Mouse (Mus musculus) lung, embryonic 14.5 days (tissue): ENCODE results near the gene 1700024G13Rik. TPM values are rescaled to one million over a fixed set of nuclear protein-coding genes. Genes with fewer than 3 reads are reported as not detected.

ENCODE experiments used
- ATAC-seq: fragments of 200-750 bp; cut with Nextera tagmentation; 2 replicates; pipeline ENCODE4 v1.8.0; 2017; ENCODE audit warnings: mild to moderate bottlenecking, moderate TSS enrichment, moderate library complexity; ENCODE audit not compliant: insufficient read depth
- DNase-seq: peaks from one replicate; pipeline ENCODE4 v3.0.0-alpha.2; 2015
- H3K27ac ChIP-seq: fragments of 300-500 bp; sonication (generic); 2 replicates; pipeline ENCODE4 v1.5.1; 2014; ENCODE audit warnings: low read depth, mild to moderate bottlenecking, moderate library complexity
- H3K27me3 ChIP-seq: fragments of 300-500 bp; sonication (generic); 2 replicates; pipeline ENCODE4 v1.6.1; 2014; ENCODE audit warnings: low read length, control low read depth; ENCODE audit not compliant: insufficient read depth
- H3K36me3 ChIP-seq: fragments of 300-500 bp; sonication (generic); 2 replicates; pipeline ENCODE4 v1.6.1; 2014; ENCODE audit warnings: control low read depth; ENCODE audit not compliant: insufficient read depth
- H3K4me1 ChIP-seq: fragments of 300-500 bp; sonication (generic); 2 replicates; pipeline ENCODE4 v1.6.1; 2014; ENCODE audit warnings: antibody characterized with exemption, control low read depth; ENCODE audit not compliant: insufficient read depth
- H3K4me2 ChIP-seq: fragments of 300-500 bp; sonication (generic); 2 replicates; pipeline ENCODE4 v1.6.1; 2014; ENCODE audit warnings: mild to moderate bottlenecking
- H3K4me3 ChIP-seq: fragments of 300-500 bp; sonication (generic); 2 replicates; pipeline ENCODE4 v1.5.1; 2014; ENCODE audit warnings: low read depth, low read length
- H3K9ac ChIP-seq: fragments of 300-500 bp; sonication (generic); 2 replicates; pipeline ENCODE4 v1.6.1; 2014
- H3K9me3 ChIP-seq: fragments of 300-500 bp; sonication (generic); 2 replicates; pipeline ENCODE4 v1.6.1; 2016; ENCODE audit warnings: low read depth, low read length, control low read depth
- CTCF ChIP-seq: IDR thresholded peaks from 2 replicates; pipeline ENCODE4 v1.5.1; 2016; ENCODE audit warnings: antibody characterized with exemption, low read depth
- WGBS: fragments of 180-500 bp; shearing (Covaris S2); extraction: QIAGEN DNeasy Blood & Tissue Kit; methylation state at CpG from one replicate; pipeline ENCODE4 v1.1.7; 2014; 5-methylcytosine and 5-hydroxymethylcytosine counted together
- polyA plus RNA-seq: library from polyadenylated mRNA; unstranded; fragments of >200 nt; fragmentation: Nextera tagmentation; extraction: Ambion mirVana; gene quantifications from 2 replicates; pipeline ENCODE4 v1.2.1, GENCODE M21; 2014

1700024G13Rik gene
- polyA plus RNA-seq, 1 experiment from 2014 or later: not detected

- TF ChIP-seq CTCF: no peak
- H3K4me3 ChIP-seq: no peak overlapping the region
- H3K9ac ChIP-seq: no peak overlapping the region
- no peaks in the 10 kb centered on the region for H3K36me3 ChIP-seq
- H3K4me2 ChIP-seq: no peak overlapping the region
- no peak for ATAC-seq
- WGBS: 81% methylated on average over 9 of the region's 9 CpGs
- no peaks in the 10 kb centered on the region for H3K9me3 ChIP-seq
- no peaks in the 10 kb centered on the region for H3K27me3 ChIP-seq
- DNase-seq: no peak
- H3K4me1 ChIP-seq: no peaks in the 10 kb centered on the region
- H3K27ac ChIP-seq: no peak overlapping the region
Measured at GRCm38 (mm10) chr14:32327366-32327765, 60.8 kb downstream of the 1700024G13Rik start.

Other genes with a start within 250 kb of the 1700024G13Rik start
- not detected in 2 replicates for gene Msmb, start 246.4 kb downstream of the 1700024G13Rik start, polyA plus RNA-seq
- 105 and 108 TPM in 2 replicates for gene Ncoa4, start 228.5 kb downstream of the 1700024G13Rik start, polyA plus RNA-seq
- gene Timm23, start 186.5 kb downstream of the 1700024G13Rik start, polyA plus RNA-seq: 293 and 296 TPM in 2 replicates
- 53.4 and 54.5 TPM in 2 replicates for gene Parg, start 186.4 kb downstream of the 1700024G13Rik start, polyA plus RNA-seq
- gene Ogdhl, start 66.4 kb downstream of the 1700024G13Rik start, polyA plus RNA-seq: 10.6 and 11.0 TPM in 2 replicates
- 0.09 and 0.84 TPM in 2 replicates for gene Slc18a3, start 76.5 kb upstream of the 1700024G13Rik start, polyA plus RNA-seq
- not detected in 2 replicates for gene Chat, start 77.6 kb upstream of the 1700024G13Rik start, polyA plus RNA-seq
- 18.4 and 18.8 TPM in 2 replicates for gene Ercc6, start 125.1 kb upstream of the 1700024G13Rik start, polyA plus RNA-seq
- gene Prrxl1, start 211.0 kb upstream of the 1700024G13Rik start, polyA plus RNA-seq: 0.20 TPM in 1 of 2 replicates, not detected in the other